8 mouse cellular contexts compared by ENCODE assay signal in genomic region chr6:49096933-49097461, GRCm38 (mm10). TPM values are rescaled to one million over a fixed set of nuclear protein-coding genes. Genes with fewer than 3 reads are reported as not detected.
DNase-seq lines count a peak whose midpoint lies in the region; ATAC-seq and TF ChIP-seq lines count a peak whose summit lies in the region.

No protein-coding gene starts in this region.

- H3K4me1 ChIP-seq in forebrain, embryonic 15.5 days, result peaks cover 19% of the 10 kb centered on the region
- peaks cover 16% of the 10 kb centered on the region for H3K4me1 ChIP-seq in stomach, embryonic 15.5 days

- intact Hi-C loops in heart, postnatal 10 days (cut with DNase I), result loop anchor here (2.0 kb wide), 1 partner anchor 22 kb away; no protein-coding TSS in a partner anchor

- peak overlapping the region; percentile 26; the same call in 1 of the 2 replicates for H3K27ac ChIP-seq in forebrain, embryonic 15.5 days (replicated peaks)
- peak overlapping the region; percentile 71 for H3K27ac ChIP-seq in stomach, embryonic 15.5 days

- peak; percentile 85 for DNase-seq in adrenal gland, postnatal 10 days
- DNase-seq in heart, postnatal 10 days, result peak; percentile 81 to 86
- peak; percentile 38 for DNase-seq in layer of hippocampus, adult 9-10 months (ENCODE audit: low spot score)
- peak; percentile 89 for DNase-seq in lung, postnatal 25 days (ENCODE audit: low spot score)
- DNase-seq in embryo, embryonic 11 days, result no peak

- H3K36me3 ChIP-seq in C2C12 (ENCODE audit: control insufficient read depth, insufficient read depth), result no peaks in the 10 kb centered on the region
- peaks cover 24% of the 10 kb centered on the region for H3K36me3 ChIP-seq in forebrain, embryonic 15.5 days
- H3K36me3 ChIP-seq in stomach, embryonic 15.5 days, result peaks cover 22% of the 10 kb centered on the region

- no peak overlapping the region for H3K4me3 ChIP-seq in C2C12 (ENCODE audit: insufficient read depth, poor library complexity, severe bottlenecking)
- no peak overlapping the region for H3K4me3 ChIP-seq in forebrain, embryonic 15.5 days
- no peak overlapping the region for H3K4me3 ChIP-seq in stomach, embryonic 15.5 days (replicated peaks)

- H3K79me3 ChIP-seq in C2C12 (ENCODE audit: low read depth), result no peaks in the 10 kb centered on the region

- H3K9me3 ChIP-seq in forebrain, embryonic 15.5 days, result no peaks in the 10 kb centered on the region
- H3K9me3 ChIP-seq in stomach, embryonic 15.5 days, result no peaks in the 10 kb centered on the region

- H3K79me2 ChIP-seq in C2C12 (ENCODE audit: control insufficient read depth, insufficient read depth), result no peaks in the 10 kb centered on the region

- ATAC-seq in forebrain, embryonic 15.5 days (replicated peaks), result peak; percentile 68
- peak; percentile 86 for ATAC-seq in stomach, embryonic 15.5 days (ENCODE audit: insufficient read depth, low FRiP score, low read depth)

- 0 out of 2 replicates have a peak overlapping the region, but pooled peaks have one; percentile 3 for H3K9ac ChIP-seq in forebrain, embryonic 15.5 days (replicated peaks)
- no peak overlapping the region for H3K9ac ChIP-seq in stomach, embryonic 15.5 days

- 25% methylated on average over 13 of the region's 13 CpGs for WGBS in forebrain, embryonic 15.5 days
- WGBS in stomach, embryonic 15.5 days, result 27% methylated on average over 13 of the region's 13 CpGs

- no peaks in the 10 kb centered on the region for H3K27me3 ChIP-seq in C2C12 (ENCODE audit: control insufficient read depth, insufficient read depth, insufficient read length)
- H3K27me3 ChIP-seq in forebrain, embryonic 15.5 days, result no peaks in the 10 kb centered on the region
- H3K27me3 ChIP-seq in stomach, embryonic 15.5 days (replicated peaks), result no peaks in the 10 kb centered on the region

- no peak overlapping the region for H3ac ChIP-seq in C2C12 (ENCODE audit: control insufficient read depth, insufficient read length, low read depth)

- TF ChIP-seq CTCF in C2C12 (IDR thresholded peaks at IDR 0.05; ENCODE audit: control insufficient read depth, insufficient read depth, insufficient read length), result no peak

- no peak overlapping the region for H3K4me2 ChIP-seq in forebrain, embryonic 15.5 days (replicated peaks)
- H3K4me2 ChIP-seq in stomach, embryonic 15.5 days, result peak overlapping the region; percentile 17; the same call in 1 of the 2 replicates

TF ChIP-seq in C2C12, 6 proteins besides CTCF, POLR2A, EP300 and RAD21:
- TF ChIP-seq USF1 (IDR thresholded peaks at IDR 0.05; ENCODE audit: low read depth) (no peak), MYOD1 (IDR thresholded peaks at IDR 0.05; ENCODE audit: control insufficient read depth, insufficient read length, low read depth) (peak; percentile 2), MAX (IDR thresholded peaks at IDR 0.05) (peak; percentile 17), CEBPB (IDR thresholded peaks at IDR 0.05; ENCODE audit: low read depth) (peak; percentile 78)

RNA-seq across cellular contexts. Expression of gene Malsu1, which starts 23.4 kb away (rescaled TPM):
- polyA plus RNA-seq in C2C12 (2012; fragmentation: generic; extraction: Trizol), result 19.3 TPM
- total RNA-seq in adrenal gland, postnatal 10 days (2021), result 10 to 100 TPM; 45.7 to 52.5 TPM
- 67.4 and 69.2 TPM in 2 replicates for polyA plus RNA-seq in forebrain, embryonic 15.5 days (2015; fragmentation: Nextera tagmentation; extraction: Ambion mirVana)
- 10 to 100 TPM; 33.1 to 35.1 TPM for total RNA-seq in heart, postnatal 10 days (2021)
- 69.0 and 76.9 TPM in 2 replicates for polyA plus RNA-seq in stomach, embryonic 15.5 days (2015; fragmentation: Nextera tagmentation; extraction: Ambion mirVana)
